Mouse (Mus musculus) B cell, adult 62 days (primary cell): ENCODE data around the gene Ocm. TPM values are rescaled to one million over a fixed set of nuclear protein-coding genes. Genes with fewer than 3 reads are reported as not detected.

Experiments used
- total RNA-seq: library from RNA; stranded (reverse); gene quantifications from 4 replicates; pipeline ENCODE4 v1.2.4, GENCODE M21; 2023

Ocm gene
- total RNA-seq = not detected in 4 replicates

DNA sequence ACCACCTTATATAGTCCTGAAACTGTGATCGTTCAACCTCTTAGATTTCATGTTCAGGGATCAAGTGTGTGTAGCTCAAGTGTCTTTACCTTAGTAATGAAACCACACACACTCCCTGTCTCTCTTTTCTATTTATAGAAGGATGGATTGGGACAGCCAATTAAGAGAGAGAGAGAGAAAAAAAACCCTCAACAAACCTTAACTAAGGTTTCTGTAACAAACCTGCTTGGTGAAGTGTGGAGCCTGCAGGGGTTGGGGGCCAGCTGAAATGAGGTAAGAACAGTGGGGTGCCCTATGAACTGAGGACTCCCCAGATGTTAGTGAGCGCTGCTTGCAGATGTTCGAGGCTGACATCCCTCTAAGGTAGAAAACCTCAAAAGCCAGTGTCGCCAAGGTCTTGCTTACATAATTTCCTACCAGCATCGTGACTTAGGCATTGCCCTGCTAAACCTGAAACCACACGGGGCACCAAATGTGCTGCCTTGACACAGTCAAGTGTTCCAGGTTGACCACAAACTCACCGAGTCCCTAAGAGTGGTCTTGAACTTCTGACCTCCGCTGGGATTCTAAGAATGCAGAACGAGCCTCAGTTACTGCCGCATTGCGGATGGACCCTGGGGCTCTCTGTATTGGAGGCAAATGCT, at the start of gene Ocm:
Ocm (minus strand) TSS at position 51 of the 644 bp plus-strand sequence.

DNA sequence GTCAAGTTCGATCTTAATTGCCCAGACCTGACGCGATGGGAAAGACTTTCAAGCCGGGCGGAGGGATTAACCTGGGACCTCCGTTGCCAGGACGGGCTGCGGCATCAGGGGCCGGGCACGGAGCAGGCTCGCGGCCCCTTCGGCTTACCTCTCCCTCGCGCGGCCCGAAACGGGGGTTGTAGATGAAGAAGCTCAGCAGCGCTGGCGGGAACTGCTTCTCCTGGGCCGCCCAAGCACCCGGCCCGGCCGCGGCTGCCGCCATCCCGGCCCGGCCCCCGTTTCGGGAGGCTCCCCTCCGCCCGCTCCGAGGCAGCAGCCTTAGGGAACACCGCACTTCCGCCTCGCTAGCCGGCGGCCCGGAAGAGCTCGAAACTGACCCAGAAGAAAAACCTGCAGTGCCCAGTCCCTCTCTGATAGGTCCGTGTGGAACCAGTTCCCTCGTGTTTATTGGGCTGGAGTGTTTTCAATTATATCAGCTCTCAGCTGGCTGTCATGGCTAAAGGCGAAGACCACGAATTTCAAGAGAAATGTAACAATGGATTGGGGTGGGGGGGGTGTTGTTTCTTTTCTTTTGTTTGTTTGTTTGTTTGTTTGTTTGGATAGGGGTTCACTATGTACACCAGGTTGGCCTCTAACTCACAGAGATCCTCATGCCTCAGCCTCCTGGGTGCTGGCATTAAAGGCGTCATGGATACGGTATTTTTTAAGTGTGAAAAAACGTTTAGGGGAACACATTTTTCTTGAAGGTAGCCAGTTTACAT, 11.7 kb downstream of the Ocm start, which contains the start of gene Ccz1:
Ccz1 (minus strand) TSS at position 327 of the 761 bp plus-strand sequence.

Other genes with a start within 250 kb of the Ocm start
- 45.2 to 49.5 TPM (median 47.6 TPM) in 4 replicates for gene Eif2ak1, start 208.9 kb downstream of the Ocm start, total RNA-seq
- 0.39 TPM in 1 of 4 replicates, not detected in the others for gene Ankrd61, start 129.0 kb downstream of the Ocm start, total RNA-seq
- 12.3 to 18.2 TPM (median 14.6 TPM) in 4 replicates for gene Aimp2, start 116.8 kb downstream of the Ocm start, total RNA-seq
- gene Pms2, start 116.7 kb downstream of the Ocm start, total RNA-seq = 22.7 to 28.7 TPM (median 25.5 TPM) in 4 replicates
- 1.1 to 3.9 TPM (median 1.9 TPM) in 4 replicates for gene Gm42421, start 98.5 kb downstream of the Ocm start, total RNA-seq
- gene Rsph10b, start 93.6 kb downstream of the Ocm start, total RNA-seq = 0.39 to 2.1 TPM (median 1.1 TPM) in 4 replicates
- 93.6 to 109 TPM (median 103 TPM) in 4 replicates for gene Ccz1, start 11.8 kb downstream of the Ocm start, total RNA-seq
- gene Lmtk2, start 73.8 kb upstream of the Ocm start, total RNA-seq = 54.3 to 57.5 TPM (median 56.3 TPM) in 4 replicates
- 5.9 to 7.2 TPM (median 6.8 TPM) in 4 replicates for gene Bhlha15, start 163.6 kb upstream of the Ocm start, total RNA-seq
- 231 to 252 TPM (median 242 TPM) in 4 replicates for gene Tecpr1, start 196.9 kb upstream of the Ocm start, total RNA-seq
- gene Bri3, start 217.8 kb upstream of the Ocm start, total RNA-seq = 105 to 132 TPM (median 124 TPM) in 4 replicates